Mouse (Mus musculus) intestine, embryonic 15.5 days (tissue): ENCODE measurements at regions not wholly inside any gene's neighbourhood (a gene's known extent, or its start where the extent isn't known, plus 50 kb on each side); places are given as distances from the start of the nearest gene placed in this dataset.
"Not testable (repeated sequence)": the region's sequence is repeated elsewhere in the genome, so short reads cannot be mapped to it uniquely, and the experiment has no call there.

Experiments
- ATAC-seq: fragments of 200-750 bp; cut with Nextera tagmentation; 2 replicates; pipeline ENCODE4 v1.8.0; 2017; ENCODE audit warnings: moderate TSS enrichment, moderate library complexity
- H3K27ac ChIP-seq: fragments of 300-500 bp; sonication (generic); 2 replicates; pipeline ENCODE4 v1.5.1; 2015; ENCODE audit warnings: mild to moderate bottlenecking, inconsistent platforms
- H3K27me3 ChIP-seq: fragments of 300-500 bp; sonication (generic); replicated peaks from 2 replicates; pipeline ENCODE4 v1.6.1; 2015; ENCODE audit warnings: inconsistent platforms
- H3K36me3 ChIP-seq: fragments of 300-500 bp; sonication (generic); 2 replicates; pipeline ENCODE4 v1.6.1; 2015; ENCODE audit warnings: inconsistent platforms
- H3K4me1 ChIP-seq: fragments of 300-500 bp; sonication (generic); replicated peaks from 2 replicates; pipeline ENCODE4 v1.6.1; 2015; ENCODE audit warnings: inconsistent platforms
- H3K4me2 ChIP-seq: fragments of 300-500 bp; sonication (generic); replicated peaks from 2 replicates; pipeline ENCODE4 v1.6.1; 2015; ENCODE audit warnings: mild to moderate bottlenecking, inconsistent platforms
- H3K4me3 ChIP-seq: fragments of 300-500 bp; sonication (generic); replicated peaks from 2 replicates; pipeline ENCODE4 v1.5.1; 2015; ENCODE audit warnings: inconsistent platforms
- H3K9ac ChIP-seq: fragments of 300-500 bp; sonication (generic); 2 replicates; pipeline ENCODE4 v1.6.1; 2015; ENCODE audit warnings: inconsistent platforms
- H3K9me3 ChIP-seq: fragments of 300-500 bp; sonication (generic); 2 replicates; pipeline ENCODE4 v1.6.1; 2016; ENCODE audit warnings: inconsistent platforms
- WGBS: fragments of 180-500 bp; shearing (Covaris S2); methylation state at CpG from one replicate; pipeline ENCODE4 v1.1.7; 2015; 5-methylcytosine and 5-hydroxymethylcytosine counted together

DNA sequence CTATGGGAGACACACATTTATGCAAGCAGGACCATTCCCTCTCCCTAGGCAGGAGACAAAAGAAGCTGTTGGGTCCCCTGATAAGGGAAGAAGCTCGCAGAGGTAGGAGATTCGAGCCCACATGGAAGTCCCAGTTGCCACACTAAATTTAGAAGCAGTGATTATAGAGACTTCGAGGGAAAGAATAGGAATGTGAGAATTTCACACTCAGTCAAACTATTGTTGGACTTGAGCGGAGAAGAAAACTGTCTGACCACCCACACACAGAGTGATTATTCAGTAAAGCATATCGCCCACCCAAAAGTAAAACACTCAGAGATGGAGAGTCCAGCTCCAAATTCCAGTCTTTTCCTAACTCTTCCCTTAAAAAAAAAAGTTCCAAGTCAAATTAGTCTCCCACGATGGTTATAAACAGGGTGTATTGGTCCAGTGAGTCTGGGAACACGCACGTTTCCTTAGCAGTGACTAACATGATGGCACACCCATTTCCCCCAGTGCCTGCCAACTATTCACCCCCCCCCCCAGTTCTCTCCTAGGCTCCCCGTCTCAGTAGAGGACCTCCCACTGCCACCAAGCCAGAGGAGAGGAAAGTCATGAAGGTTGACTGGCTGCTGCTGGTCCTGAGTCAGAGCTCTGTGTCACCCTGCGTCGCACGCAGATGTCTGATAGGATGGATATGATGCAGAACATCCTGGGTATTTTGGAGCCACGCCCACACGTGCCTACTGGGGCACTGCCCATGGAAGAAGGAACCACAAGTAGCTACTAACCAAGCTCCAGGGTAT lies 120.1 kb downstream of the Tcp10c start:
- ATAC-seq, result no peak
- H3K4me2 ChIP-seq, result no peak overlapping the region
- WGBS, result 70% methylated on average over 14 of the region's 14 CpGs
- H3K9ac ChIP-seq, result no peak overlapping the region
- no peak overlapping the region for H3K4me3 ChIP-seq
- H3K36me3 ChIP-seq, result no peaks in the 10 kb centered on the region
- H3K4me1 ChIP-seq, result no peaks in the 10 kb centered on the region
- no peaks in the 10 kb centered on the region for H3K27me3 ChIP-seq
- no peaks in the 10 kb centered on the region for H3K9me3 ChIP-seq
- H3K27ac ChIP-seq, result no peak overlapping the region

DNA sequence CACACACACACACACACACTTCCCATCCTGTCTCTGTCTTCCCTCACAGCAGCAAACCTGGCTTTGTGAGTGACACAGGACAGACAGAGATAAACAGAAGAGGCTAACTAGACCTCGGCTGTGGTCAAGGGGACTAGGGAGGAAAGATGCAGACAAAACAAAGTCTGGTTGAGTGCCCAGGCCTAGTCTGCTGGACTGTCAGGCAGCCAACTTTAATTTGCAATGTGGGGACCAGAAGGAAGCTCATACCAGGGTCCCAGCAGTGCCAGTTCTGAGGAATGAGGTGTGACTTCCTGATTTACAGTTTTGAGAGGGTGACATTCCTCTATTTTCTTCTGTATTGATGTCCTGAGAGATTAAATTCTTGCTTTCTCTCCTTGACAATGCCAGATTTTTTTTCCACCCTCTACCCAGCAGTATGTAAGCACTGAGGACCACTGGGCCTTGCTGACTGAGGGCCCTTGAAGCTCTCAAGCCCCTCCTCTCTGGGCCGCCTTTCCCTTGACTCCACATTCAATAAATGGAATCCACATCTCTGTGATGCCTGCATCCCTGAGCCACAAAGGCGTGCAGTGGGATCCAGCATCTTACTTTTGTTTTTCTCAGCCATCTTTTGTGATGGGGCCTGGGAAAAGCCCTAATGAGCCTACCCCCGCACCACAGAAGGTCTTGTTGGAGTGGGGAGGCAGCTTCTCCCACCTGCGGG lies 124.6 kb downstream of the Tcp10c start:
- whole genome bisulfite sequencing, result 41% methylated on average over 5 of the region's 5 CpGs
- Histone ChIP-seq H3K36me3 (no peaks in the 10 kb centered on the region), H3K9me3 (no peaks in the 10 kb centered on the region), H3K27ac (no peak overlapping the region), H3K27me3 (no peaks in the 10 kb centered on the region), H3K4me2 (no peak overlapping the region), H3K4me3 (no peak overlapping the region), H3K9ac (no peak overlapping the region), H3K4me1 (0 out of 2 replicates have a peak, but pooled peaks cover 3% of the 10 kb centered on the region)
- ATAC-seq, result no peak

DNA sequence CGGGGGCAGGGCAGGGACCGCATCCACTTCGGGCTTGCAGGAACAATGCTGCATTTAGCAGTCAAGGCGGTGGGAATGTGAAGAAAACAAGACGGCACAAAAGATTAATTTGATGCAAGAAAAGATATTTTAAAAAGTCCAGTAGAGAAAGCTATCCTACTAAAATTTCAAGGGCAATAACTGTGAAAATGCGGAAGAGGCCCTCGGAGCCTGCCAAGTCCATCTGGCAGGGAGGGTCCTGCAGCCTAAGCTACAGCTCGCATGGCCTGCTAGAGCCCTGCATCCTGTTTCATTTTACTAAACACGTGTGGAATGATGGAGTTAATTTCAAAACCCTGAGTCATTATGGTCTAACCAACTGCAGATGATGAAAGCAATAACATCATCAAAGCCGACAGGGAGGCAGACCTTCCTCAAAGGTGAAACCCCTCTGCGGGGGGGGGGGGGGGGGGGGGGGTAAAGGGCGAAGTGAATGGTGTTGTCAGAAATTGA lies 125.2 kb downstream of the Tcp10c start:
- Histone ChIP-seq H3K4me3 (no peak overlapping the region), H3K4me2 (no peak overlapping the region), H3K9ac (no peak overlapping the region), H3K4me1 (0 out of 2 replicates have a peak, but pooled peaks cover 3% of the 10 kb centered on the region), H3K27me3 (no peaks in the 10 kb centered on the region), H3K36me3 (no peaks in the 10 kb centered on the region), H3K9me3 (no peaks in the 10 kb centered on the region), H3K27ac (no peak overlapping the region)
- WGBS, result 28% methylated on average over 11 of the region's 12 CpGs
- peak; percentile 36; the same call in 1 of the 2 replicates for ATAC-seq

DNA sequence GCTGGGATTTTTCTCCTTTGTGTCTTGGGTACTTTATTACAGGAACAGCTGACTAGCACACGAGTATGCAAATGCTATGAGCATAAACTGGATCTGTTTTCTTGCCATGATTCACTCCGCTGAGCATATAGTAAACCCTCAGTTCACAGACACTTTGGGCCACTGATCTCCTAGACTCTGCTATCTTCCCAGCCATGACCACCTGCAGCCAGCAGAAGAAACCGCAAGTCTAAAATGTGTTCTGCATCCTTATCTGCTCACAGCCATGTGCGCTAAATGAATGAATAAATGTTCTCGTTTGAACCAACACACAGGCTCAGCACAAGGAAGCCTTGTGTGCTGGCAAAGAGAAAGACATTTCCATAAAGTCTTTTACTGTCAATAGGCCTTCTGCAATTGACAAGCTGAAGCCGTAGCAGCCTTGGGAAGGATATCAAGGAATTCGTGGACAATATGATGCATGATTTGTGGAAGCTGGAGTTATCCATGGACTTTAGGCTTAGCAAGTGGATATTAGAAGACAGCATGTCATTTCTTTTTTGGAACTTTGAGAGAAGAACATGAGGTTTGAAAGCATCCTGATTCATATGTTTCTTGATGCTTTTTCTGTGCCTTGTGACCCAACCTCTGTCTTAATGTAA lies 127.2 kb downstream of the Tcp10c start:
- no peak for ATAC-seq
- Histone ChIP-seq H3K4me3 (no peak overlapping the region), H3K9me3 (no peaks in the 10 kb centered on the region), H3K36me3 (no peaks in the 10 kb centered on the region), H3K4me1 (0 out of 2 replicates have a peak, but pooled peaks cover 3% of the 10 kb centered on the region), H3K4me2 (no peak overlapping the region), H3K27me3 (no peaks in the 10 kb centered on the region), H3K9ac (no peak overlapping the region), H3K27ac (no peak overlapping the region)
- 76% methylated on average over 7 of the region's 7 CpGs for WGBS

DNA sequence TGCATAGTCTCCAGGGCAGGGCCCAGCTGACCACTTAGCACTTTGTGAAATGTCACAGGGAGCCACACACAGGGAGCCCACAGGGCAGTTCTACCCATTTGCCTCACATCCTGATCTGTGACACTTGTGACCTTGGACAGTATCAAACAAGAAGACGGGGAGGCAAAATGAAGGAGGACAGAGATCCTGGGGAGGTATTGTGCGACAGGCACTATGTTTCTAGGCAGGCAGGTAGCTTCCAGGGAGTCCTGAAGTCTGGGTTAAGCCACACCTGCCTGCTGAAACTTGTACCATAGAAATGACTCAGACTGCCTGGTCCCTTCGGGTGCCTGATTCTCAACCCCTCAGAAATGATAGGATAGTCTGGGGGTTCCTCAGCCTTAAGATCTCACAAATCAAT lies 127.8 kb downstream of the Tcp10c start:
- Histone ChIP-seq H3K4me1 (0 out of 2 replicates have a peak, but pooled peaks cover 3% of the 10 kb centered on the region), H3K4me2 (no peak overlapping the region), H3K4me3 (no peak overlapping the region), H3K36me3 (no peaks in the 10 kb centered on the region), H3K9me3 (no peaks in the 10 kb centered on the region), H3K9ac (no peak overlapping the region), H3K27ac (no peak overlapping the region), H3K27me3 (no peaks in the 10 kb centered on the region)
- no peak for ATAC-seq
- WGBS, result 81% methylated on average over 3 of the region's 3 CpGs

DNA sequence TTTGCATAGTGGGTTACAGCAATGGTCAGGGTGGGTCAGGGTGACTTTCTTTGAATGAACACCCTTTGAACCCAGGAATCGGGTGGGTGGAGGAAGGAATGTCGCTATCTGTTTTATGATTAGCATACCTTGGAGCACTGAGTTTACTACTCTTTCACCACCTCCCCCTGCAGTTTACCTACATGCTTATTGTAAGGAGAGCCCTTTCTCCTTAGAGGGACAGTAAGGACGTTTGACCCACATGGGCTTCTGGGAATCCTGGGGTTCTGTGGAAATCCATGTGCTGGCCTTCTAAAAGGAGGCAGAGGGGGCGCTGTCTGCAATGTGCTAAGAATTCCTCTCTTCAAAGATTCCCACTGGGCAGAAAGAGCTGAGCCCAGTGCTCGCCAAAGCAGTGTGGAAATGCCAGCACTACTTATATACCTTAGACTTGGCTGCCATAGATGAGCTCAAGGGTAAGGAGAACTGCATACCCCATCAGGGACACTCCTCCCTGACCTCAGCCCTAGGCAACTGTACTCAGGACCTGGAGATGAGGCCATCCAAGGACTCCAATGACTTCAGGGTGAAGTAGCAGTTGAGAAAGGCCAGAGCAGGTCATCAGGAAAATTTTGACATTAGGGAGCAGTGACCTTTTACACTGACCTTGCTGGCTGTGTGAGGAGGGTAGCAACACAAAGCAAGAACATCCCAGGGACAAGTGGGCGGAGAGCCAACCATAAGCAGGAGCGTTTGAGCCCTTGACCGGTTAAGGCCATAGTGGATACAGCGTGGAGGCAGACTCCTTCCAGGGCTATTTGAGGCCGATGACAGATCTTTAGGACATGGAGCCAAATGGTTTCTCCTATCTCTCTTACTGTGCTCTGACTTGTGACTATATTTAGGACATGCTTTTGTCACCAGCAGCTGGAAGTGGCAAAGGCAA lies 133.2 kb downstream of the Tcp10c start:
- 72% methylated on average over 10 of the region's 10 CpGs for WGBS
- ATAC-seq, result peak; percentile 62; the same call in 1 of the 2 replicates
- H3K27ac ChIP-seq, result no peak overlapping the region

DNA sequence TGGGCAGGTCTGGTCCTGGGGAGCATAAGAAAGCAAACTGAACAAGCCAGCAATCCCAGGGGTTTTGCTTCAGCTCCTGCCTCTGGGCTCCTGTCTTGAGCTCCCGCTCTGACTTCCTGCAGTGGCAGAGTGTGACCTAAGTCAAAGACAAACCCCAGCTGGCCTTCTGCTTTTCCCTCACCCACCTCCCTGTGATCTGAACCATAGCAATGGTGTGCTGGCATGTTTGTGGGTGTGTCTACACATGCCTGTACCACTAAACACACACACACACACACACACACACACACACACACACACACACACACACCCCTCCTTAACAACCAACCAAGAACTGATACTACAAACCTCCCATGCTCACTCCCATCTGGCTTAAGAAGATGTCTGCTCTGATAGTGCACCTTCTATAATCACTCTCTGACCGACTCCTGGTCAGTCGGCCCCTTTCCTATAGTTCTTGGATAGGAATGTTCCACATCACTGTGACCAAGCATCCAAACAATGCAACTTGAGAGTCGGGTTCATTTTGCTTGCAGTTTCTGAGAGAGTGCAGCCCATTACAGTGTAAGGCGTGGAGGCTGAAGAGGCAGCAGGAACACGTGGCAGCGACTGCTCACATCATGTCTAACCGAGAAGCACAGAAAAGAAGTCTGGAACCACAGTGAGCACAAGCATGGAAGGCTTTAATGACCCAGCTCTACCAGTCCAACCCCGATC lies 134.4 kb downstream of the Tcp10c start:
- ATAC-seq, result no peak

More for the DNA sequence above, 133.2 kb downstream of the Tcp10c start:
- no peak overlapping the region for H3K9ac ChIP-seq
- H3K4me1 ChIP-seq, result no peaks in the 10 kb centered on the region
- H3K9me3 ChIP-seq, result no peaks in the 10 kb centered on the region
- no peaks in the 10 kb centered on the region for H3K27me3 ChIP-seq
- H3K4me3 ChIP-seq, result no peak overlapping the region
- no peak overlapping the region for H3K4me2 ChIP-seq
- H3K36me3 ChIP-seq, result no peaks in the 10 kb centered on the region

DNA sequence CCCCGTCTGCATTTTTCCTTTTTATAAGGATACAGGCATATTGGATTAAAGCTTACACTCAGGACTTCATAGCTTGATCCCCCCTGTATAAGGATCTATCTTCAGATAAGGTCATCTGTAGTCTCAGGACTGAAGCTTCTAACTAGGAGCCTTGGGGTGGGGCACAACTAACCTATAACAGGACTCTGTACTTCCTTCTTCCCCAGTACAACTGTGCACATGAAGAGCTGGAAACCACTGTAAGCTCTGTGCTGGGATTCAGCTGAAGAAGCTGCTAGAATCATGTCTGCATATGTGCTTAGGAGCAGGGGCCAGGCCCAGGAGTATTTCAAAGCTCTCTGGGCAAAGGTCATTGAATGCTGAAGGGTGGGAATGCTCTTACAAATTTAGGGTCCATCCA lies 137.9 kb downstream of the Tcp10c start:
- not testable (repeated sequence) for H3K4me3 ChIP-seq, H3K4me2 ChIP-seq, H3K36me3 ChIP-seq, H3K4me1 ChIP-seq, H3K27ac ChIP-seq, H3K27me3 ChIP-seq, H3K9me3 ChIP-seq, H3K9ac ChIP-seq
- ATAC-seq, result peak; percentile 69
- 85% methylated on average over 1 of the region's 1 CpGs for WGBS

More for the DNA sequence above, 134.4 kb downstream of the Tcp10c start:
- WGBS, result 62% methylated on average over 9 of the region's 9 CpGs
- Histone ChIP-seq H3K27ac (no peak overlapping the region), H3K27me3 (no peaks in the 10 kb centered on the region), H3K9me3 (no peaks in the 10 kb centered on the region), H3K4me1 (no peaks in the 10 kb centered on the region), H3K4me2 (no peak overlapping the region), H3K36me3 (no peaks in the 10 kb centered on the region), H3K9ac (no peak overlapping the region), H3K4me3 (no peak overlapping the region)

DNA sequence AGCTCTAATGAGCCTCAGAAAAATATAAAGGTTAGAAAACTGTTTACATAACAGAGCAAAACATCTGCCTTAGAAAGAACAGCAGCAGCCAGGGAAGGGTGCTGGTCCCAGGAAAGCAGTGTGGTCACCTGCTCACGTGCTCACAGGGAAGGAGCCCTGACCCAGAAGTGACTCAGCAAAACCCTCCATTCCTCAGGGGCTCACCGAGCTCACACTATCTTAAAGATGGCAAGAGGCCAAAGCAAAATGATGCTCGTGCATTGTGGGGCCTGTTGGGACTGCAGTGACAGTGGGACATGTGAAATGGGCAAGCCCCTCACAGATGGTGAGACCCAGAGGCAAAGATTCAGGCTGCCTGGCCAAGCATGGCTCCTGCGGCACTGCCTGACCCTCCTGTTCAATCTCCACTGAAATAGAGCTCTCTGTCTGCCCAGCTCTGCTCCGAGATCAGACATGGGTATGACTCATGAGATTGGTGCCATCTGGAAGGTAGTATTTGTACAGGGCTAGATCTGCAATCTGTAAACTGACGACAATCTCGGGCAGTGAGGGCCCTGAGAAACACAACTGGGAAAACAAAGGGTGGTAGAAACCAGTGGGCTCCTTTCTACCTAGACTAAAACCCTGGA lies 138.4 kb downstream of the Tcp10c start:
- not testable (repeated sequence) for H3K9ac ChIP-seq, H3K4me3 ChIP-seq, H3K27me3 ChIP-seq, H3K27ac ChIP-seq, H3K4me2 ChIP-seq, H3K36me3 ChIP-seq, H3K4me1 ChIP-seq, H3K9me3 ChIP-seq
- ATAC-seq, result peak; percentile 83
- 25% methylated on average over 4 of the region's 7 CpGs for WGBS

DNA sequence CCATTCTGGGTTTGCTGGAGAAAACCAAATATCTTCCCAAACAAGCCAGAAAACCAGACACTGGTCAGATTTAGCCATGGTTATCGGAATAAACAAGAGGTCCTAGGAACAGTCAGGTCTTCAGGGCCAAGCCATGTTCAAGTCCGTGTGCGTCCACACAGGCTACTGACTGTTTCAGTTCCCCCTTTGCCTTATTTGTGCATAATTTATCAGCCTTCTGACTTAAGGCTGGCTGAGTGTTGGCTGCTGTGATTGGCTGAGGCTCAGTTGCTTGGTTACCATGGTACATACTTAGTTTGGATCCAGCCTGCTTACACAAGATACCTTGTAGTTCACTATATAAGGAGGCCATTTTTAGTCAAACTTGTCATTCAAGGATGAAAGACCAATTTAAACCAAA lies 139.5 kb downstream of the Tcp10c start:
- not testable (repeated sequence) for ATAC-seq
- 86% methylated on average over 3 of the region's 3 CpGs for WGBS

DNA sequence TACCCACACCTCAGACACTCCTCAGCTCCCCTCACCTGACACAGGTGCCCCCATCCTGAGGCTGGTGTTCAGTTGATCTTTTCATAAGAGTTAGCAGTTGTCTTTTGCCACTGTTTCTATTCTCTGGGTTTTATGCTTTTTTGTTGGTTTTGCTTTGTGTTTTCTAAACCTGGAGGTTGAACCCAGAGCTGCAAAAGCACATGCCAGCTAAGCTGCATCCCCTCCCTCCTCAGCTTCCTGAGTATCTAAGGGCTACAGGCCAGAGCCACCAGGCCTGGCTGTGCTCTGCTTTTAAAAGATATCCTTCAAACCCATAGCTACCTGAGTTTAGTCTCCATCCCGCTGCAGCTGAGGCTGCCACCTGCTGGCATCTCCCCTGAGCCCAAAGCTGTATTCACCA lies 140.1 kb downstream of the Tcp10c start:
- ATAC-seq, H3K27ac ChIP-seq: not testable (repeated sequence)

More for the DNA sequence above, 139.5 kb downstream of the Tcp10c start:
- H3K4me3 ChIP-seq, H3K4me2 ChIP-seq, H3K27ac ChIP-seq, H3K4me1 ChIP-seq, H3K27me3 ChIP-seq, H3K9me3 ChIP-seq, H3K36me3 ChIP-seq, H3K9ac ChIP-seq: not testable (repeated sequence)

More for the DNA sequence above, 140.1 kb downstream of the Tcp10c start:
- not testable (repeated sequence) for H3K9me3 ChIP-seq, H3K36me3 ChIP-seq, H3K9ac ChIP-seq, H3K4me2 ChIP-seq, H3K4me1 ChIP-seq, H3K4me3 ChIP-seq, H3K27me3 ChIP-seq
- WGBS, result no CpG with 5 or more reads among the region's 1 CpGs
